14 mouse cellular contexts compared by ENCODE assay signal in the genomic region with DNA sequence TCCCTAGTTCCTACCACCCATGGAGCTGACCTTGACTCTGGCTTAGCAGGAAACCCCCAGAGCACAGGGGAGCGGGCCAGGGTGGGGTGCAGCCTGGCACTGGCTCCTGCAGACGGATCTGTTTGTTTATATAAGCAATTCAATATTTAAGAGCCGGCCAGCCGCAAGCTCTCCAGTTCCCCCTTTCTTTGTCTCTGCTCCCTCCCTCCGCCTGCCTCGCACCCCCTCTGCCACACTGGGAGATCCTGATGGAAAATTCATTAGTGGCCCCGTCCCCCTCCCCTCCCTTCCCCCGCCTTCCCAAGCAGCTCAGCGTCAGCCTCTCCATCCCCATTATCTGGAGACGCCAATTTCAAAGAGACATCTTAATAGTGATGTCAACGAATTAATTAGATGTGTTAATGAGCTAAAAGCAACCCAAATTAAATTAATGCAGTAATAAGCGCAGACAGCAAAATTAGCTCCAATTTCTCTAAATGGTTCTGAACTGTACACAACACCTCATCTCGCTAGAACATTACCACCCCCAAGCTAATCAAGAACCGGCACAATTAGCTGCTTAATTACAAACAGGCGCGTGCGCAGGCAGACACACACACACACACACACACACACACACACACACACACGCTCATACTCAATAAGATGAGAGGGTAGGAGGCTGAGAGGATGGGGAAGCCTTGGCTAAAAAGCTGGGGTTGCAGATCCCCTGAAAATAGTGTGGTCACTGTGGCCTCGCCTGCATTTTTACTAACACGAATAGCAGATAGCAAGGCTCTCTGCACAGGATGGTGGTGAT. TPM values are rescaled to one million over a fixed set of nuclear protein-coding genes. Genes with fewer than 3 reads are reported as not detected.
DNase-seq lines count a peak whose midpoint lies in the region; ATAC-seq lines count a peak whose summit lies in the region.
"Had no signal": no experiment of that assay in that cellular context is flagged by ENCODE, and none has a peak within 500 bp of the region (broad histone marks: within the 10 kb centered on the region; RNA-seq: fewer than 3 reads in every experiment).

No protein-coding gene starts in this region.

- H3K9ac ChIP-seq in forebrain, embryonic 14.5 days (ENCODE audit: low read length) = peak overlapping the region; percentile 33; the same call in 1 of the 2 replicates
- H3K9ac ChIP-seq in stomach, embryonic 16.5 days (ENCODE audit: low read length) = no peak overlapping the region
- H3K9ac ChIP-seq in heart, embryonic 11.5 days (ENCODE audit: low read depth, low read length) = no peak overlapping the region
- H3K9ac ChIP-seq: limb, embryonic 15.5 days had no signal

- ATAC-seq in forebrain, embryonic 14.5 days = peak; percentile 90
- ATAC-seq in stomach, embryonic 16.5 days (ENCODE audit: insufficient read depth, low FRiP score) = peak; percentile 29; the same call in 1 of the 2 replicates
- ATAC-seq in heart, embryonic 11.5 days (replicated peaks; ENCODE audit: insufficient number of reproducible peaks, low FRiP score, low TSS enrichment) = no peak

- intact Hi-C loops in gastrocnemius, postnatal 14 days (cut with DNase I; ENCODE audit: low total_unique reads) = no loop called here

- H3K36me3 ChIP-seq in forebrain, embryonic 14.5 days (ENCODE audit: control insufficient read depth, insufficient read depth, low read length) = no peaks in the 10 kb centered on the region
- no peaks in the 10 kb centered on the region for H3K36me3 ChIP-seq in stomach, embryonic 16.5 days (ENCODE audit: control insufficient read depth, insufficient read depth, low read length)
- H3K36me3 ChIP-seq in heart, embryonic 11.5 days (ENCODE audit: control insufficient read depth, insufficient read depth, low read length) = no peaks in the 10 kb centered on the region
- H3K36me3 ChIP-seq: heart, embryonic 10.5 days; limb, embryonic 15.5 days had no signal

- peaks cover 64% of the 10 kb centered on the region for H3K27me3 ChIP-seq in forebrain, embryonic 14.5 days (replicated peaks; ENCODE audit: control insufficient read depth, insufficient read depth, low read length)
- peaks cover 11% of the 10 kb centered on the region; the same call in 1 of the 2 replicates for H3K27me3 ChIP-seq in stomach, embryonic 16.5 days (ENCODE audit: control insufficient read depth, insufficient read depth, low read length)
- H3K27me3 ChIP-seq in heart, embryonic 11.5 days (ENCODE audit: control insufficient read depth, insufficient read depth, low read length) = peaks cover 51% of the 10 kb centered on the region

- no peaks in the 10 kb centered on the region for H3K9me3 ChIP-seq in forebrain, embryonic 14.5 days (replicated peaks; ENCODE audit: control insufficient read depth, low read length)
- H3K9me3 ChIP-seq in stomach, embryonic 16.5 days (replicated peaks; ENCODE audit: control insufficient read depth, low read length) = no peaks in the 10 kb centered on the region
- H3K9me3 ChIP-seq in heart, embryonic 11.5 days (replicated peaks; ENCODE audit: control insufficient read depth, low read length) = no peaks in the 10 kb centered on the region
- H3K9me3 ChIP-seq: heart, embryonic 10.5 days; limb, embryonic 15.5 days had no signal

- WGBS in forebrain, embryonic 14.5 days = 2% methylated on average over 20 of the region's 20 CpGs
- WGBS in stomach, embryonic 16.5 days = 6% methylated on average over 20 of the region's 20 CpGs
- WGBS in heart, embryonic 11.5 days (ENCODE audit: insufficient replicate concordance) = 5% methylated on average over 20 of the region's 20 CpGs

- H3K4me2 ChIP-seq in forebrain, embryonic 14.5 days (ENCODE audit: low read length) = peak overlapping the region; percentile 13; the same call in 1 of the 2 replicates
- H3K4me2 ChIP-seq in stomach, embryonic 16.5 days (ENCODE audit: low read depth, low read length) = no peak overlapping the region
- no peak overlapping the region for H3K4me2 ChIP-seq in heart, embryonic 11.5 days
- H3K4me2 ChIP-seq: limb, embryonic 15.5 days had no signal

- H3K4me3 ChIP-seq in forebrain, embryonic 14.5 days (ENCODE audit: low read depth, low read length) = no peak overlapping the region
- no peak overlapping the region for H3K4me3 ChIP-seq in stomach, embryonic 16.5 days (replicated peaks; ENCODE audit: low read length)
- no peak overlapping the region for H3K4me3 ChIP-seq in heart, embryonic 11.5 days (ENCODE audit: low read depth, low read length)
- H3K4me3 ChIP-seq: heart, embryonic 10.5 days; limb, embryonic 15.5 days; myocyte had no signal

- DNase-seq in right cerebral cortex, postnatal 10 days (ENCODE audit: low spot score in 2 of 2) = peak; percentile 39 to 50
- no peak for DNase-seq in right cerebral cortex, adult 18-20 months
- DNase-seq in forebrain, embryonic 14.5 days (ENCODE audit: low spot score) = peak; percentile 93
- DNase-seq in mesoderm, embryonic 11.5 days (ENCODE audit: low read depth, low spot score) = peak; percentile 48
- no peak for DNase-seq in gastrocnemius, postnatal 14 days
- DNase-seq in thymus, postnatal 4 days = no peak
- DNase-seq: adrenal gland, postnatal 14 days; kidney, adult 8-10 months; spleen, adult 18-20 months had no signal

- peak overlapping the region; percentile 67 for H3K27ac ChIP-seq in forebrain, embryonic 14.5 days (ENCODE audit: low read depth, low read length)
- H3K27ac ChIP-seq in stomach, embryonic 16.5 days (ENCODE audit: low read length) = no peak overlapping the region
- no peak overlapping the region for H3K27ac ChIP-seq in heart, embryonic 11.5 days (ENCODE audit: low read depth, low read length)
- H3K27ac ChIP-seq: heart, embryonic 10.5 days; limb, embryonic 15.5 days had no signal

- H3K4me1 ChIP-seq in forebrain, embryonic 14.5 days (ENCODE audit: control insufficient read depth, insufficient read depth, low read length) = peaks cover 11% of the 10 kb centered on the region
- H3K4me1 ChIP-seq in stomach, embryonic 16.5 days (ENCODE audit: control insufficient read depth, insufficient read depth, low read length) = 0 out of 2 replicates have a peak, but pooled peaks cover 6% of the 10 kb centered on the region
- no peaks in the 10 kb centered on the region; the same call in 1 of the 2 replicates for H3K4me1 ChIP-seq in heart, embryonic 11.5 days (ENCODE audit: control insufficient read depth, insufficient read depth, low read length)

RNA-seq across cellular contexts. Expression of gene Micall2, which starts 54.1 kb away (rescaled TPM):
- 3.4 and 4.8 TPM in 2 replicates for polyA plus RNA-seq in forebrain, embryonic 14.5 days (2014; fragmentation: Nextera tagmentation; extraction: Ambion mirVana)
- polyA plus RNA-seq in stomach, embryonic 16.5 days (2015; fragmentation: Nextera tagmentation; extraction: Ambion mirVana) = 9.3 and 9.5 TPM in 2 replicates
- polyA plus RNA-seq in heart, embryonic 11.5 days (2014; fragmentation: Nextera tagmentation; extraction: Ambion mirVana) = 2.4 and 3.8 TPM in 2 replicates
- total RNA-seq in gastrocnemius, postnatal 14 days (2021) = 1 to 10 TPM; 3.0 to 3.1 TPM

Comparison
In these comparisons a context has a peak if more than half of its experiments do, and no peak if none do; other contexts are left out.
1. DNase-seq: peak in right cerebral cortex, postnatal 10 days (2 of 2), forebrain, embryonic 14.5 days (single experiment) and mesoderm, embryonic 11.5 days (single experiment); none in right cerebral cortex, adult 18-20 months (single experiment), gastrocnemius, postnatal 14 days (single experiment) and thymus, postnatal 4 days (single experiment).